In the genomic region with DNA sequence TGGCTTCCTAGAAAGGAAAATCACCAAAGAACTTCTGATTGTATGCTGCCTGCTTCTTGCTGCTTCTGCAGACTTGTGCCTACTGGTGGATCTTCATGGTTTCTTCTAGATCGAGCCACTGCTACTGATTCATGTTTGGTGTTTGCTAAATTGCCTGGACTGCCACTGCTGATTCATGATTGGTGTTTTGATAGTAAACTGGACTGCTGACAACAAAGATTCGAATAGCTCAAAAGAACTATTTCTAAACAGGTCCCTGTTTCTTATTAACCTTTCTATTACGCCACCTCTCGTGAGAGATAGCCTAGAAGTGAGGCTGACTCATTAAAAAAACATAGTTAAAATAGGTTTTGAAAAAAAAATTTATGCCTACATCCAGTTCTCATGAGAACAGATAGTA, we compare ENCODE assay signal across 28 mouse cellular contexts. TPM values are rescaled to one million over a fixed set of nuclear protein-coding genes. Genes with fewer than 3 reads are reported as not detected.
DNase-seq lines count a peak whose midpoint lies in the region; TF ChIP-seq lines count a peak whose summit lies in the region.
"Had no signal": no experiment of that assay in that cellular context is flagged by ENCODE, and none has a peak within 500 bp of the region (broad histone marks: within the 10 kb centered on the region; RNA-seq: fewer than 3 reads in every experiment).

No protein-coding gene starts in this region.

- H3K36me3 ChIP-seq in liver, adult 2 months (ENCODE audit: control insufficient read depth, insufficient read depth, low read length), result no peaks in the 10 kb centered on the region
- H3K36me3 ChIP-seq: embryonic facial prominence, embryonic 10.5 days; embryonic facial prominence, embryonic 13.5 days; forebrain, embryonic 10.5 days; hindbrain, embryonic 12.5 days; hindbrain, embryonic 15.5 days had no signal

- DNase-seq in liver, adult 2 months (ENCODE audit: extremely low read depth, low read depth, low spot score), result peak; percentile 92
- DNase-seq in liver (no peak), 416B (ENCODE audit: low read depth) (peak; percentile 35)
- DNase-seq in fibroblast of lung, adult 2 months (ENCODE audit: low read depth), result peak; percentile 14
- DNase-seq in thymus, postnatal 0 days (ENCODE audit: low spot score), result no peak
- no peak for DNase-seq in layer of hippocampus, adult 9-10 months (ENCODE audit: low spot score)
- DNase-seq: adrenal gland, adult 8-10 months; adrenal gland, postnatal 25 days; cerebellum, adult 11-12 months; cerebellum, adult 8-10 months; cerebellum, postnatal 10 days; cerebellum, postnatal 36 days; embryo, embryonic 11 days; gastrocnemius, postnatal 10 days; gastrocnemius, postnatal 36 days had no signal

- no peaks in the 10 kb centered on the region for H3K79me2 ChIP-seq in liver, adult 2 months (ENCODE audit: control insufficient read depth, insufficient read depth, low read length)

- 19% methylated on average over 4 of the region's 4 CpGs for WGBS in liver, adult 2 months

- H3K9ac ChIP-seq in liver, adult 2 months (ENCODE audit: low read depth, low read length), result no peak overlapping the region
- H3K9ac ChIP-seq: embryonic facial prominence, embryonic 13.5 days; forebrain, embryonic 13.5 days; hindbrain, embryonic 12.5 days; hindbrain, embryonic 15.5 days had no signal

- H3K27ac ChIP-seq in liver, adult 2 months (replicated peaks; ENCODE audit: insufficient read depth, low read depth, low read length), result no peak overlapping the region
- H3K27ac ChIP-seq: embryonic facial prominence, embryonic 10.5 days; embryonic facial prominence, embryonic 13.5 days; forebrain, embryonic 10.5 days; forebrain, embryonic 13.5 days; hindbrain, embryonic 12.5 days; hindbrain, embryonic 15.5 days had no signal

- no peak for TF ChIP-seq POLR2A in liver, adult 2 months (IDR thresholded peaks at IDR 0.05; ENCODE audit: extremely low read depth, insufficient read depth, low read length)

- TF ChIP-seq CTCF in liver, adult 2 months (IDR thresholded peaks at IDR 0.05; ENCODE audit: low read depth, low read length), result no peak

- H3K27me3 ChIP-seq in liver, adult 2 months (ENCODE audit: control insufficient read depth, insufficient read depth, low read length), result no peaks in the 10 kb centered on the region
- H3K27me3 ChIP-seq: embryonic facial prominence, embryonic 13.5 days; forebrain, embryonic 13.5 days; hindbrain, embryonic 12.5 days; hindbrain, embryonic 15.5 days had no signal

- peaks cover 8% of the 10 kb centered on the region; the same call in 1 of the 2 replicates for H3K4me1 ChIP-seq in liver, adult 2 months (ENCODE audit: control insufficient read depth, insufficient read depth, low read length)
- H3K4me1 ChIP-seq: embryonic facial prominence, embryonic 10.5 days; embryonic facial prominence, embryonic 13.5 days; forebrain, embryonic 10.5 days; forebrain, embryonic 13.5 days; hindbrain, embryonic 12.5 days; hindbrain, embryonic 15.5 days had no signal

- no peak overlapping the region for H3K4me3 ChIP-seq in liver, adult 2 months (ENCODE audit: insufficient read depth, low read depth, low read length)
- H3K4me3 ChIP-seq: embryonic facial prominence, embryonic 10.5 days; embryonic facial prominence, embryonic 13.5 days; erythroblast, embryonic 14.5 days; forebrain, embryonic 10.5 days; forebrain, embryonic 13.5 days; hindbrain, embryonic 12.5 days; hindbrain, embryonic 15.5 days had no signal

RNA-seq across cellular contexts. Expression of a gene that starts 10.9 kb away (rescaled TPM):
- 0.09 and 0.27 TPM in 2 replicates for total RNA-seq in liver, adult 2 months (2014; rRNA removed)
- 0.05 and 0.10 TPM in 2 replicates for polyA plus RNA-seq in liver, adult 2 months (2012; rRNA removed)
- 0.69 and 0.74 TPM in 2 replicates for polyA plus RNA-seq in thymus, postnatal 0 days (2015; fragmentation: Nextera tagmentation; extraction: Ambion mirVana)
- total RNA-seq: adrenal gland, adult 8-10 months; adrenal gland, postnatal 25 days; gastrocnemius, adult 18-20 months; gastrocnemius, postnatal 10 days; gastrocnemius, postnatal 36 days; heart, adult 8-10 months; heart, postnatal 25 days had no signal
- polyA plus RNA-seq: activated CD4-positive, CD25-positive, alpha-beta regulatory T cell, adult 4 months; erythroblast, embryonic 14.5 days; forebrain, embryonic 13.5 days; hindbrain, embryonic 12.5 days had no signal

RNA-seq across cellular contexts. Expression of a gene that starts 46.0 kb away (rescaled TPM):
- 0.09 and 0.40 TPM in 2 replicates for total RNA-seq in liver, adult 2 months (2014; rRNA removed)
- 0.36 and 1.1 TPM in 2 replicates for polyA plus RNA-seq in liver, adult 2 months (2012; rRNA removed)
- polyA plus RNA-seq in thymus, postnatal 0 days (2015; fragmentation: Nextera tagmentation; extraction: Ambion mirVana), result 0.48 and 0.49 TPM in 2 replicates
- total RNA-seq: gastrocnemius, adult 18-20 months had no signal
- polyA plus RNA-seq: embryonic facial prominence, embryonic 13.5 days; erythroblast, embryonic 14.5 days; forebrain, embryonic 13.5 days; forebrain, embryonic 16.5 days; heart, embryonic 11.5 days; hindbrain, embryonic 12.5 days; hindbrain, embryonic 15.5 days had no signal

RNA-seq across cellular contexts. Expression of a gene that starts 48.9 kb away (rescaled TPM):
- 12.1 and 12.2 TPM in 2 replicates for total RNA-seq in liver, adult 2 months (2014; rRNA removed)
- 1.7 and 1.8 TPM in 2 replicates for polyA plus RNA-seq in liver, adult 2 months (2012; rRNA removed)
- polyA plus RNA-seq in thymus, postnatal 0 days (2015; fragmentation: Nextera tagmentation; extraction: Ambion mirVana), result 10.0 and 10.2 TPM in 2 replicates

Comparison
In these comparisons a context has a peak if more than half of its experiments do, and no peak if none do; other contexts are left out.
1. DNase-seq: peak in liver, adult 2 months (single experiment), 416B (single experiment) and fibroblast of lung, adult 2 months (single experiment); none in liver (single experiment), thymus, postnatal 0 days (single experiment) and layer of hippocampus, adult 9-10 months (single experiment).